Mouse (Mus musculus) brain, adult 10 weeks (tissue): ENCODE results near the gene Gzmm. TPM values are rescaled to one million over a fixed set of nuclear protein-coding genes. Genes with fewer than 3 reads are reported as not detected.

Experiments
- polyA plus RNA-seq: library from polyadenylated mRNA; stranded (reverse); fragments of 350-450 nt; fragmentation: Illumina TruSeq; extraction: RNeasy Lipid Tissue Mini Kit (QIAGEN cat#74804); gene quantifications from one replicate; pipeline ENCODE4 v1.2.3, GENCODE M21; 2015; ENCODE audit warnings: low read depth, low replicate concordance

Gene Gzmm
- polyA plus RNA-seq, result 1.4 TPM

GRCm38 (mm10) chr10:79688720-79689119 lies at the start of gene Gzmm:
Gene Gzmm, plus strand, starts transcription at chr10:79689020.

DNA sequence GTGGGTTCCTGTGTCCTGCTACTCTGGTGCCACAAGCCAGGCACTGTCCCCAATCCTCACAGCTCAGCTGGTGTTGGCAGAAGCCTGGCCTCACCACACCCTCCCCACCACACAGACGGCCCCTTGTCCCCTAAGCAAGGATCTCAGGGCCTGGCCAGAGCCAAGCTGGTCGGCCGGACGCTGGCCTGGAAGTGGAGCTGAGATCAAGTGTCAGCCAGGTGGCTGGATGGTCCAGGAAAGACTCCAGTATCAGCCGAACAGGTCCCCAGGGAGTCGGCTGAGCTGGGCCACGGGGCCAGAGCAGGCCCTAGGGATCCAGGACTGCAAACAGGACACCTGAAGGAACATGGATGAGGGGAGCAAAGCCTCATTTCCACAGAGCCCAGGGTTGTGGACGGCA lies 43.1 kb upstream of the Gzmm start, which contains the start of gene Odf3l2:
Gene Odf3l2 (minus strand): TSS at position 28 of the 400 bp plus-strand sequence.

DNA sequence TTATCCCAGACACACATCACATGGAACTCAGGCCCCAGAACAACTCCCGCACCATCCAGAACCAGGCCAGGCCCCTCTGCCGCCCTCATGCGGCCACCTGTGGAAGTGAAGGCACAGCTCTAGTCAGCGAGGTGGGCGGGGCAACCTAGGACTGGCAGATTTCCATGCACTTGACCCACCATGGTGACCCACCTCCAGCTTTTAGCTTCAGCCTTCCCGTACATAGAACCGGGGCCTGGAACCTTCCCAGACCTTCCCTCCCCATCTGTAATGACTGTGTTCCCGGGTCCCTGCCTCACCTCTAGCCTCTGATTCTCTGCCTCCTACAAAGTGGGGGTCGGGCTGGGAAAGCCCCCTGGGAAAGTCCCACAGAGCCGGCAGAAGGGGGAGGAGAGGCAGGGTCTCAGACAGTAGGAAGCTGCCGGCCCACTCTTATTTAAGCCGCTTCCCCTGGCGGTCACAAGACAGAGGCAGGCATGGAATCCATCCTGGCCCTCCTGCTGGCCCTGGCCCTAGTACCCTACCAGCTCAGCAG lies 24.6 kb upstream of the Gzmm start, which contains the start of gene Madcam1:
Gene Madcam1 (plus strand): TSS at position 429 of the 535 bp plus-strand sequence.

GRCm38 (mm10) chr10:79668771-79669575 lies 19.8 kb upstream of the Gzmm start, which contains the start of gene Tpgs1:
Gene Tpgs1, plus strand, starts transcription at chr10:79669369.

GRCm38 (mm10) chr10:79681591-79682245 lies 7.1 kb upstream of the Gzmm start, which contains the start of gene Cdc34:
Gene Cdc34, plus strand, starts transcription at chr10:79682195.

GRCm38 (mm10) chr10:79704065-79704969 lies 15.5 kb downstream of the Gzmm start, which contains the start of gene Bsg:
Gene Bsg, plus strand, starts transcription at chr10:79704491.

GRCm38 (mm10) chr10:79716254-79716987 lies 27.6 kb downstream of the Gzmm start, which contains the start of gene Hcn2:
Gene Hcn2, plus strand, starts transcription at chr10:79716634.

Other genes starting within 250 kb of the Gzmm start
- not detected for gene Vmn2r83, start 220.3 kb upstream of the Gzmm start, polyA plus RNA-seq
- 5.6 TPM for gene Plpp2, start 155.2 kb upstream of the Gzmm start, polyA plus RNA-seq
- gene Mier2, start 133.8 kb upstream of the Gzmm start, polyA plus RNA-seq, result 38.8 TPM
- 1.4 TPM for gene Theg, start 101.7 kb upstream of the Gzmm start, polyA plus RNA-seq
- 7.5 TPM for gene C2cd4c, start 75.0 kb upstream of the Gzmm start, polyA plus RNA-seq
- 35.0 TPM for gene Shc2, start 51.1 kb upstream of the Gzmm start, polyA plus RNA-seq
- gene Odf3l2, start 43.3 kb upstream of the Gzmm start, polyA plus RNA-seq, result 0.51 TPM
- not detected for gene Madcam1, start 24.5 kb upstream of the Gzmm start, polyA plus RNA-seq
- 74.3 TPM for gene Tpgs1, start 19.7 kb upstream of the Gzmm start, polyA plus RNA-seq
- gene Cdc34, start 6.8 kb upstream of the Gzmm start, polyA plus RNA-seq, result 97.1 TPM
- 910 TPM for gene Bsg, start 15.5 kb downstream of the Gzmm start, polyA plus RNA-seq
- gene Hcn2, start 27.6 kb downstream of the Gzmm start, polyA plus RNA-seq, result 80.2 TPM
- 35.3 TPM for gene Polrmt, start 57.6 kb downstream of the Gzmm start, polyA plus RNA-seq
- gene Fgf22, start 66.1 kb downstream of the Gzmm start, polyA plus RNA-seq, result 4.3 TPM
- 69.6 TPM for gene Rnf126, start 77.9 kb downstream of the Gzmm start, polyA plus RNA-seq
- 2.0 TPM for gene Fstl3, start 88.3 kb downstream of the Gzmm start, polyA plus RNA-seq
- gene Prss57, start 101.9 kb downstream of the Gzmm start, polyA plus RNA-seq, result 0.85 TPM
- gene Palm, start 104.6 kb downstream of the Gzmm start, polyA plus RNA-seq, result 175 TPM
- gene Misp, start 132.0 kb downstream of the Gzmm start, polyA plus RNA-seq, result not detected
- 25.7 TPM for gene Ptbp1, start 165.4 kb downstream of the Gzmm start, polyA plus RNA-seq
- gene Prtn3, start 185.5 kb downstream of the Gzmm start, polyA plus RNA-seq, result 3.6 TPM
- 49.3 TPM for gene Plppr3, start 185.6 kb downstream of the Gzmm start, polyA plus RNA-seq
- not detected for gene Elane, start 197.2 kb downstream of the Gzmm start, polyA plus RNA-seq
- not detected for gene Cfd, start 201.8 kb downstream of the Gzmm start, polyA plus RNA-seq
- 32.0 TPM for gene Med16, start 219.9 kb downstream of the Gzmm start, polyA plus RNA-seq
- not detected for gene Gm26602, start 221.8 kb downstream of the Gzmm start, polyA plus RNA-seq
- gene Kiss1r, start 228.0 kb downstream of the Gzmm start, polyA plus RNA-seq, result 4.0 TPM
- 241 TPM for gene R3hdm4, start 232.2 kb downstream of the Gzmm start, polyA plus RNA-seq
- 2.3 TPM for gene Arid3a, start 238.0 kb downstream of the Gzmm start, polyA plus RNA-seq